Mouse (Mus musculus): ENCODE data around the gene Mrpl27.
"Not testable (repeated sequence)": the region's sequence is repeated elsewhere in the genome, so short reads cannot be mapped to it uniquely, and the experiment has no call there.

The Mrpl27 gene

DNA sequence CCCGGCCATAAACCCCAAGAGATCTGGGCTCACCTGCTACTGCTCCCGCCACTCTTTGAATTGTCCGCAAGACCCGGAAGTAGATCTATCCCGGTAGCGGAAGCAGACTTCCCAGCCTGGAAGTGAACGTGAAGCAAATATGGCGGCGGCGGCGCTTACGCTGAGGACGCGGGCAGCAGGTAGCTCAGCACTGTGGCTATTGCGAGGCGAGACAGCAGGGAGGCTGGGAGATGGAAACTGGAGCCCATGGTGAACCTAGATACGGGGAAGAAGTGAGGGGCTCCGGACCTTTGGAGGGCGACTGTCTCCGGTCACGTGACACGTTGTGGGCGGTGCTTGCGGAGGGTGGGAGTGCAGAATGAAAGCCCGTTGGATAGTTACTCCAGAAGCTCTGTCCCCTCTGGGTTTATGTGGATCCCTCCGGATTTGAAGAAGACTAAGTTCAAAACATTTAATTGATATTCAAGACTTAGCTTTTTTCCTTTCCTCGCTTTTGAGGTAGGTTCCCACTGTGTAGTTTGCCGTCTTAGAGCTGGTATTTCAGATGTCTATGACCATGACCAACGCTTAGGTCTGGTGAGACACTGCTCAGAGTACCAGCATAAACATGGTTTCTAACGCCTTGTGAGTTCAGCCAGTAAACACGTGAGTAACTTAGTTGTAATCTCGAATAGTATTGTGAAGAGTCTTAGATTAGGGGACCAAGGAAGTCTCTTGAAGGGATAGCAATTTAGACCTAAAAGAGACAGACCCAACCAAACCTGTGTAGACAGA, at the start of gene Mrpl27, which contains the start of gene Eme1:
TSS of gene Mrpl27 (plus strand) at position 105 of the 774 bp plus-strand sequence.
TSS of gene Eme1 (minus strand) at position 302 of the 774 bp plus-strand sequence.
- DNase-seq (ENCODE audit: low read depth, low spot score) = peak; percentile 90

DNA sequence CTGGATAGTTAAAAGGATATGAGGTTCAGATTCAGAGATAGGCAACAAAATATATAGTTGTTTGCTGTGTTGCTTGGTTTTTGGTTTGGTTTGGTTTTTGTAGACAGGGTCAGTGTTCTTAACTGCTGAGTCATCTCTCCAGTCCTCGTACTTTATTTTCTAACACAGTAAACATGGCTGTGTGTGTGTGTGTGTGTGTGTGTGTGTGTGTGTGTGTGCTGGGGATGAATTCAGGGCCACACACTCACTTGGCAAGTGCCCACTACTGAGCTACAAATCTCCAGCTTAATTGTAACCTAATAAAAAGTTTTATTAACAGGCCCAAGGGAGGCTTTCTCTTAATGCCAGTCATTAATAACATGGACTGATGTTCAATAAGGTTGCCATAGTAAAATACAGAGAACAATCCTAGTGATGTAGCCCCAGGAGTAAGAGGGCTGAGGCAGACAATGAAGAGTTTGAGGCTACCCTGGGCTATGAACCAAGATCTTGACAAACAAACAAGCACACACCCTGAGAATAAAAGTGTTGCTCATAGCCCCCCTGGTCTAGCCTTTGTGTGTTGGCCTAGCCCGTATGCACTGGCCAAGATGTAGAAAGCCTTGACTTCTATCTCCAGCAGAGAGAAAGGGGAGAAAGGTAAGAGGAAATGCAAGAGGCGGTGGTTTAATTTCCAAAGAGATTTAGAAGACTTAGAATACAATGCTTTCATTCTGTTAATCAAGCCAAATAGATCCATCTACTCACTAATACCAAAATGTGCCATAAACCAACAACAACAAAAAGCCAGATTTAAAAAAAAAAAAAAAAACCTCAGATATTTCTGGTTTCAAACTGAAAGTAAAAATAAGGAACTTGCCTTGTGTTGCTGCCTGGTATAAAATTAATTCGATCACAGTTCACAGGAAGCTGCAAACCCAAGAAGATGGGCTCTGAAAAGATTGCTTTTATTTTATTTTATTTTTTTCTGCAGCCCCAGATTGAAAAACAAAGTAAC, 42.5 kb upstream of the Mrpl27 start:
- no peak for DNase-seq (ENCODE audit: low read depth, low spot score)

DNA sequence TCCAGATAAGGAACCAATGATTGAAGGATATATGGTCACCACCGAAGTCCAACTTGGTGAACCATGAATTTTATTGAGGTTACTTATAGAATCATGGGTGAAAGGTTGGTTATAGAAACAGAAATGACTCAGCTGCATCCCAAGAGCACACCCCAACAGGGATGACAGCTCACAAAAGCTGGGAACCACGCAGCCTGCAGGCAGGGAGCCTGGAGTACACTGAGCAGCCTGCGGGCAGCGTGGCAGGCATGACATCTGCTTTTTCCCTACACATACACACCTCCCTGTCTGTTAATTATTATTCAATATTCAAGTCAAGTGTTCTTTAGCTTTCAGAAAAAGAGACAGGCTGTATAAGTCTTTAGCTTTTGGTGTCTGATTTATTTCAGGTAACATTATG, 39.0 kb upstream of the Mrpl27 start:
- DNase-seq (ENCODE audit: low read depth, low spot score) = no peak

DNA sequence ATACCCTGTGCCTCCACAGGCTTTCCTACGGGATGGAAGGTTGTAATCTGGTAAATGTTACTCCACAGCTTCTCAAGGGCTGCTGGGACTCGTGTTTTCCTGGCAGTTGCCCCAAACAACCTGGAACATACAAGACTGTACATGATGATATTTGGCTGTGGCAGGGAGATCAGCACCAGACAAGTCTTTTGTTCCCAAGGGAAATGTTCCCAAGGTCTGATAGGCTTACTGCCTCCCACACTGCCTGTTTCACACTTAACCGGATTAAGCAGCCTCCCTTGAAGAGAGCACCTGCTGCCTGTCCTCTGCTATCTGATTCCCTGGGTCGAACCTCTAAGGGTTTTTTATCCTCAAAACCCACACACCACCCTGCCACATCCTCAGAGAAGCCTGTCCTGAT, 38.1 kb upstream of the Mrpl27 start:
- DNase-seq (ENCODE audit: low read depth, low spot score) = no peak

DNA sequence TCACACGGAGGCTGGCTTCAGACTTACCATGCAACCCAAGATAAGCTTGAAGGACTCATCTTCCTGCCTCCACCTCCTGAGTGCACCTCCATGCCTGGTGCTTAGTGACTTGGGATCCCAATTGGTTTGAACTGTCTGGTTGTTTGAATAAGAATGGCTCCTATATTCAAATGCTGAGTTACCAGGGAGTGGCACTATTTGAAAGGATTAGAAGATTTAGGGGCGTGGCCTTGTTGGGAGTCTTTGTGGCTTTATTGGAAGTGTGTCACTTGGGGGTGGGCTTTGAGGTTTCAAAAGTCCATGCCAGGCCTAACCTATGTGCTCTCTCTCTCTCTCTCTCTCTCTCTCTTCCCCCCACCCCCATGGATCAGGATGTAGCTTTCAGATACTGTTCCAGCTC, 35.9 kb upstream of the Mrpl27 start:
- DNase-seq (ENCODE audit: low read depth, low spot score) = peak; percentile 70

DNA sequence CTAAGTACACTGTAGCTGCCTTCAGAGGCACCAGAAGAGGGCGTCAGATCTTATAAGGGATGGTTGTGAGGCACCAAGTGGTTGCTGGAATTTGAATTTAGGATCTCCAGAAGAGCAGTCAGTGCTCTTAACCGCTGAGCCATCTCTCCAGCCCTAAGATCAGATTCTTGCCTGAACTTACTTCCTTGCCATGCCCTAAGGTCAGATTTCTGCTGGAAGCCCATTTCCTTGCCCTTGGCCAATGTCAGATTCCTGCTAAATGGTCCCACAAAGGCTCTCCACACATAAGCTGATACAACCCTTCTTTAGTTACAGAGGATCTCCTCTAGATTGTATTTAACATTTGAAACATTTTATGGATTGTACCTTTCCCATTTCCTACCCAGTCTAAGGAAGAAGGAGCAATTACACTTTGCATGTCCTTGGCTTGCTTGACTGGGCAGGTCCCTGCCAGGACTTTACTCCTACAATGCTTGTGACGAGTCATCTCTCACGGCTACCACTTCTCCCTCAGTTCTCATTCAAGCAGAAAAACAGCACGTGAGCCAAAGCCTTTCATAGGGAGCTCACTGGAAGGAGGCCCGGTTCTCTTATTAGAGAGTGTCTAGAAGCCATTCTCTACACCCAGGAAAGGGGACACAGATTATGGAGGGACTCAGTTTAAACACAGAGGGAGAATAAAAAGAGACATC, 32.7 kb upstream of the Mrpl27 start:
- peak; percentile 76 for DNase-seq (ENCODE audit: low read depth, low spot score)

DNA sequence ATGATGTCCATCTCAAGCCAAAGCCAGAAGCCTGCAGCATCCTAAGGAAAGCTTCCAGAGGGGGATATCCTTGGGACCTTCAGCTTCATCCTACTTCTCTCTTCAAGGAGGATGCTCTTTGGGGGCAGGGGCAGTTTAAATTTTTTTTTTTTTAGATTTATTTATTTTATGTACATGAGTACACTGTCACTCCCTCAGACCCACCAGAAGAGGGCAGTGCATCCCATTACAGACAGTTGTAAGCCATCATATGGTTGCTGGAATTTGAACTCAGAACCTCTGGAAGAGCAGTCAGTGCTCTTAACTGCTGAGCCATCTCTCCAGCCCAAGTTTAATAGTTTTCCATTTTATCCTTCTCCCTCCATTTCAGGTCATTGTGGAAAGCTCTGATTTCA, 32.1 kb upstream of the Mrpl27 start:
- peak; percentile 50 for DNase-seq (ENCODE audit: low read depth, low spot score)

DNA sequence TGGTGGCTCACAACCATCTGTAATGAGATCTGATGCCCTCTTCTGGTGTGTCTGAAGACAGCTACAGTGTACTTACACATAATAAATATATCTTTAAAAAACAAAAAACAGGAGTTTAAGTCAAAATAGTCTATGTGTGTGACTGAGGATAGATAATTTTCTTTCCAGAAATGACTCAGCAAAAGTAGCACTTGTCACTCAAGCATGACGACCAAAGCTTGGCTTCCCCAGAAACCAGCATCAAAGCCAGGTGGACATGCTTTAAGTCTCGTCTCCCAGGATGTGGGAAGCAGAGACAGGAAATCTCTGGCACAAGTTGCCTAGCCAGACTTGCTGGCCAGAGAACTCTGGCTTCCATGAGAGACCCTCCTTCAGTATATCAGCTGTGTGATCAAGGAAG, 31.4 kb upstream of the Mrpl27 start:
- no peak for DNase-seq (ENCODE audit: low read depth, low spot score)

DNA sequence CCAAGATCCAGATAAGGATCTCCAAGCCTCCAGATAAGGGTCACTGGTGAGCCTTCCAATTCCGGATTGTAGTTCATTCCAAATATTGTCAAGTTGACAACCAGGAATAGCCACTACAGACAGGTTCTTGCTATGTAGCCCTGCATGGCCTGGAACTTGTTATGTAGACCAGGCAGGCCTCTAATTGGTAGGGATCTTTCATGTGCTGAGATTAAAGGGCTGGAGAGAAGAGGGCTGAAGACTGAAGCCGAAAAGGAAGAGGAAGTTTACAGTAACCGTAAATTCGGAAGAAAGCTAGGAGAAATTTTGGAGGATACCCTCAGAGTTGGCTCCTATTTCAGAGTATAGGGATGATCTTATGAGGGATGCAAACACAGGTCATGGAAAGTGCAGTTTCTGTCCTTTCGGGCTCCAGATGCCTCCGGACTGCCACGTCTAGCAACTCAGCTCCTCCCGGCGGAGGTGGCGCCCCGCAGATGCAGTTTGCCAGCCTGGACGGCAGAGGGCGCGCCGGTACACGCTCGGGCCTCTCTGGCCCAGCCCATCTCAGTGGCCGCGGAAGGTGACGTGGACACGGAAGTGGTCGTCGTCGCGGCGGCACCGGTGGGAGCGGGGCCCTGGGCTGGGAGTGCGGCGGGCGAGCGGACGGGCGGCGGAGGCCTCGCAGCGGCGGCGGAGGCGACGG, 24.2 kb upstream of the Mrpl27 start, which contains the start of gene Lrrc59:
TSS of gene Lrrc59 (plus strand) at position 569 of the 685 bp plus-strand sequence.
- DNase-seq (ENCODE audit: low read depth, low spot score) = peak; percentile 89

DNA sequence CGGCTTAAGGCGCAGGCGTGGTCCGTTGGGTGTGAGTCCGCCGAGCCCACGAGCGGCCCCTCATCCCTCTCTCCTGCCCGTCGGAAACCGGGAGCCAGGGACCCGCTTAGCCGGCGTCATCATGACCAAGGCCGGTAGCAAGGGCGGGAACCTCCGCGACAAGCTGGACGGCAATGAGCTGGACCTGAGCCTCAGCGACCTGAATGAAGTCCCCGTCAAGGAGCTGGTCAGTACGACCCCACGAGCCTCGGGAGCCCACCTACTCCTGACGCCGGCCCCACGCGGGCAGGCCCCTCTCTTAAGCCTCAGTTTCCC, 23.7 kb upstream of the Mrpl27 start:
- no peak for DNase-seq (ENCODE audit: low read depth, low spot score)

DNA sequence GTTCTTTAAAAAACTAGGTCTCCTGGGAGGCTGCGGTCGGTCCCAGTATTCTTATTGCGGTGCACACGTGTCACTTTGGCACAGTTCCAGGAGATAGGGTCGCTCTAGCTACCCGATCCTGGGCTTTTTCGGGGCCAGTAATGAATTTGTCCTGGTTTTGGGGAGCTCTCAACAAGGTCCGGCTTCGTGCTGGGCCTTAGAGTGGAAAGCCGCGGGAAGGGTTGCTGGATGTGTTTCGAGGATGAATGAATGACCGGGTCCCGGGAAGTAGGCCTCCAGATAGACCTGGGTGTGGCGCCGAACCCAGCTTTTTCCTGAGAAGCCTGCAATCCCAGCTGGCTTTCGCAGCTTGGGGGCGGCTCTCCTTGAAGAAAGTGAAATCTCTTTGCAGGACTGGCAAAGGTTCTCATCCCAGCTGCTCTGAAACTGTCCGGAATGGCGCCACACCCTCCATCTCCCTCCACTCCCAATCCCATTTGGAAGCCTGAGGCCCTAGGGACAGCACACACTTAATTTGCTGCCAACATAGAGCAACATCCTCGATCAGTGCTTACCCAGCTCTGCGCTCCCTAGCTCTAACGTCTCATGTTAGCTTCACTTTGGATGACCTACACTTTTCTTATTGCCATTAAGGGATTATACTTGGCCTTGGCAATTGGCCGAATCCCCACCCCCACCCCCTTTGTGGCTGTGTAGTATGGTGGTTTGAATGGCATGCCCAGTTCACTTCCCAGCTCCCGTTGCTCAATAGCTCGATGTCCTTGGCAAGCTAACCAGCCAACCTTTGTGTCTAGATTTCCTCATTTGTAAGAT, 23.2 kb upstream of the Mrpl27 start:
- peak; percentile 83 for DNase-seq (ENCODE audit: low read depth, low spot score)

DNA sequence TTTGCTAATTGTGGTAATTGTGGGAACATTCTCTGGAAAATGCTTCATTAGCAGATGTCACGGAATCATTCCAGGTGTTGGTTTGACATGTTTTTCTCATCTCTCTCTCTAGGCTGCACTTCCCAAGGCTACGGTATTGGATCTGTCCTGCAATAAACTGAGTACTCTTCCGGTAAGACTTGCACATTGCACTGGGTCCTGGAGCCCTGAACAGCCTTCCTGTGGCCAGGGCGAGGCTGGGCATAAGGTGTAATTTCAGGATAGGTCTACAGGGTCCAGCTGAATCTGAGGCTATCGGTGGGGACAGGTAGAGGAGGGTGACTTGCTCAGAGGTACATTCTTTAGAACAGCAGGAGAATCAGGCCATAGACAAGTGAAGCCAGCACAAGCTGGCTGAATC, 21.6 kb upstream of the Mrpl27 start:
- no peak for DNase-seq (ENCODE audit: low read depth, low spot score)

DNA sequence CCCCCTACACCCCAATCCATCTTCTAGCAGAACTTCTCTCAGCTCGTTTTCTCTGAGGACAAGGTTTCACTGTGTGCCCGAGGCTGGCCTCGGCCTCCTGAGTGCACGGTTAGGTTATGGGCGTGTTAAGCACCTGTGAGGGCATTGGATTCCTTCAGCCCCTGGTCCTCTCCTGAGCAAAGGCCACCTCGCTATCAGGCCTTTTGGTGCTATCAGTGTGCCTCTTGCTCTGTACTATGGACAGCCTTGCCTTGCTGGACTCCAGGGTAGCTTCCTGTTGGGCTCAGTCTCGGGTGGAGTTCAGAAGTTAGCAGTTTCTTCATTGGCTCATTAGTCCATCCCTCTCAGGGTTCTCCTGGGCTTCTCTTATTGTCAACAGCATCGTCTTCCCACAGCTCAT, 20.6 kb upstream of the Mrpl27 start:
- no peak for DNase-seq (ENCODE audit: low read depth, low spot score)

DNA sequence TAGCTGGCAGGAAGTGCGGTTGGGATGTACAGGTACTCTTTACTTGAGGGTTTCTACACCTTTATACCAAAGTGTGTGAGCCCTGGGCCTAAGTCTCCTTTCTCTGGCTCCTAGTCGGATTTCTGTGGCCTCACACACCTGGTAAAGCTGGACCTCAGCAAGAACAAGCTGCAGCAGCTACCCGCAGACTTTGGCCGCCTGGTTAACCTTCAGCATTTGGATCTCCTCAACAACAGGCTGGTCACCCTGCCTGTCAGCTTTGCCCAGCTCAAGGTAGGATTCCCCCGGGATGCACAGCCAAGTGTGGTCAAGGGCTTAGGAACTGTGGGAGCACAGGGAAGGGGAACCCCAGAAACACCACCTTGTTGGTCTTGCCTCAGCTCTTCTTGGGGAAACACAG, 19.1 kb upstream of the Mrpl27 start:
- no peak for DNase-seq (ENCODE audit: low read depth, low spot score)

DNA sequence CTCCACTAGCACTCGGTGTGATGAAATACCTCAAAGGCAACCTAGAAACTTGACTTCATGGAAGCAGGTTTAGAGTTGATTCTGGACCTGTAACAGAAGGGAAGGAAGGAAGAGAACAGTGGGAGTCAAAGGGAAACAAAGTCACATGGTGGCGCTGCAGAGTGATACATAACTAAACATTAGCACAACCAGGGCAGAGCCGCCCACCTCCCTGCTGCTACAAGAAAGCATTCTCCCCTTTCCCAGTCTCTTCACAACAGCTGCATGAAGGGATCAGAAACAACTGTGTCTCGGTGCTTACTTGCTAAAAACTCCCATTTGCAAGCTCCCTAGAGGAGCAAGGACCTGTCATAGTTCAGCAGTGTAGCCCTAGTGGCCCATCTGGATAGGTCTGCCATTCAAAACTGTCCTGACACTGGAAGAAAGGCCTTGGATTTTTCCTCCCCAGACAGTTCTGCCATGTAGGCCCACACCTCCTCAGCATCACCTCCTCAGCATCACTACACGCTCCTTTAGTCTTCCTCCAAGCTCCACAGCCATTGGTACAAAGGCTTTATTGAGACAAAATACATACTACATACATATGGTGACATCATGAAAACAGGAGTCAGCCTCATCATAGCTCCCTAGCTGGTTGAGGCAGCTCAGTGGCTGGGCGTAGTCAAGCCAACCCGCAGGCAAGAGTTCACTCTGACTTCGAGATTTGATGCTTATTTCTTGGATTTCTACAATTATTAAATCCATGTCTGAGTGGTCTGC, 8.9 kb upstream of the Mrpl27 start:
- DNase-seq (ENCODE audit: low read depth, low spot score) = no peak

DNA sequence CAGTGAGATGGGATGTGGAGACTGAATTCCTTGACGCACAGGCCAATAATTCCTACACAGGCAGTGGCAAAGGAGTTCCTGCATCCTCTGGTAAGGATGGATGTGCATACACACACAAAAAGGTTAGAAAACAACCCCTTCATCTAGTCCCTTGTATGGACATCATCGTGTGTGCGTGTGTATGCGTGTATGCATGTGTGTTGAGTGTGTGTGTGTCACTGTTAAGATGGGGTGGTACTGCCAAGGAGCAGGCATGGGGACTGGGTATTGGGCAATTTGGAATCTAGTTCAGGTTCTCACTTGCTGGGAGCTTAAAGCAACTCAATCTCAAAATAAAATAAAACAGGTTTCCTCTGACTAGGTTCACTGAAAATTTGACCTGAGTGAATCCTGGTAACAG, 7.1 kb upstream of the Mrpl27 start:
- no peak for DNase-seq (ENCODE audit: low read depth, low spot score)

DNA sequence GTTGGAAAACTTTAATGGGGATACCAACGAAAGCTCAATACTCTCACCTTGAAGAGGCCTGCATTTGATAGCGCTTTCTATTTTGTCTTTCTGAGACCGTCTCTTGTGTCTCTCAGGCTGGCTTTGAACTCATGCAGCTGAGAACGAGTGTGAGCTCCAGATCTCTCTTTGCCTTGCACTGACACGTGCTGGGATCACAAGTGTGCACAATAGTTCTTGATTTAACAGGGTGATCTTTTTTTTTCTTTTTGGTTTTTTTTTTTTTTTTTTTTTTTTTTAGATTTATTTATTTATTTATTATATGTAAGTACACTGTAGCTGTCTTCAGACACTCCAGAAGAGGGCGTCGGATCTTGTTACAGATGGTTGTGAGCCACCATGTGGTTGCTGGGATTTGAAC, 2.3 kb upstream of the Mrpl27 start:
- not testable (repeated sequence) for DNase-seq (ENCODE audit: low read depth, low spot score)

DNA sequence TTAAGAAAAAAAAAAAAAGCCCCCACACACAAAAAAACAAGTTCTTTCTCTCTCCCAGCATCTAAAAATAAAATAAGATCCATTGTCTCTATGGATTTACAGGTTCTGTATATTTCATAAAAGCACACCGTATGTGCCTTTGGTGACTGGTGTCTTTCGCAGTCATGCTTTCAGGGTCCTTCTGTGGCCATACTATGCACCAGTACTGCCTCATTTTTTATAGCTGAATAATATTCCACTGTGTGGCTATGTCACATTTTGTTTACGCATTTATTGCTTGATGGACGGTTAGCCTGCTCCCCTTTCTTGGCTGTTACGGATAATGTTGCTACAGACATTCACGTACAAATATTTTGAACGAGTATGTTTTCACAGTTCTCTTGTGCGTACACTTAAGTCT, 594 bp upstream of the Mrpl27 start:
- DNase-seq (ENCODE audit: low read depth, low spot score) = no peak

DNA sequence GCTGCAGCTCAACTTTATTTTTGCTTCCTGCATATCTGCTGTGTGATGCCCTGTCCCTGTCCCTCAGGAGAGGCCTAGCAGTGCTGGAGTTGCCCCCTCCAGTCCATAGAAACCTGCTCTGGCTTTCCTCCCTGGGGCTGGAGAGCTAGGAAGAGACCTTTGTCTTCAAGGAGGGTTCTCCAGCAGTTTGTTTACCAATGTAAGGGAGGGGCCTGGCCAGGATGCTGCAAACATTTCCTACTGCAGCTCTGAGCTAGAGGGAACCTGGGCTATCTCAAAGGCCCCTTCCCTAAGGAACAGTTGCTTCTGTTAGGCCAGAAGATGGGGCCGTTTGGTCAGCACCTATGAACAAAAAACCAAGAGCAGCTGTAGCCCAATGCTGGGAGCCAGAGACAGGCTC, 7.8 kb downstream of the Mrpl27 start:
- DNase-seq (ENCODE audit: low read depth, low spot score) = no peak

DNA sequence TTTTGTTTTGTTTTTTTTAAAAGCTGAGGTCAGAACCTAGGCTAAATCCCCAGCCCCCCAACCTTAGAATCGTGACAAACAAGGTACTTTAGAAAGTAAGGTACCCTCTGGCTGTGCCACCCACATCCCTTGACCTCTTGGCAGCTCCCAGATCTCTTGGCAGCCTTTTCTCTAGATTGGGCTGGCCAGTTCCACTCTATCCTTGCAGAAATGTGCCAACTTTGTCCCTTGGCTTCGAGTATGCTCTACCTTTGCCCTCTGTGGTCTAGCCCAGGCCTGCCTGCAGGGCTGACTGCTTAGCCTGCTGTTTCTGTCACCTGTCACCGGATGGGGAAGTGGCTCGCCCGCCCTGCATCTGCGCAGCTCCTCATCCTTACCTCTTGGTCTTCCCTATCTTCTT, 11.7 kb downstream of the Mrpl27 start:
- no peak for DNase-seq (ENCODE audit: low read depth, low spot score)

All from R1 (cell line).